Mouse (Mus musculus) erythroblast, embryonic 14.5 days (primary cell): Measurements from ENCODE around the gene Hs1bp3. TPM values are rescaled to one million over a fixed set of nuclear protein-coding genes. Genes with fewer than 3 reads are reported as not detected.
A peak's percentile ranks its signal among the peaks of the same experiment; 100 is the strongest.

Experiments
- H3K27me3 ChIP-seq: 2 replicates; pipeline ENCODE4 v1.6.1; 2012; ENCODE audit warnings: inconsistent platforms; ENCODE audit not compliant: control insufficient read depth
- H3K36me3 ChIP-seq: 2 replicates; pipeline ENCODE4 v1.6.1; 2012; ENCODE audit warnings: mild to moderate bottlenecking, inconsistent platforms; ENCODE audit not compliant: control insufficient read depth
- H3K4me1 ChIP-seq: 2 replicates; pipeline ENCODE4 v1.6.1; 2012; ENCODE audit warnings: inconsistent platforms; ENCODE audit not compliant: control insufficient read depth
- H3K4me3 ChIP-seq: replicated peaks from 2 replicates; pipeline ENCODE3; 2012; ENCODE audit warnings: moderate library complexity, mild to moderate bottlenecking, inconsistent platforms
- H3K9me3 ChIP-seq: 2 replicates; pipeline ENCODE4 v1.6.1; 2012; ENCODE audit warnings: low read length, inconsistent platforms, mixed read lengths; ENCODE audit not compliant: control insufficient read depth
- GATA1 ChIP-seq: IDR thresholded peaks from 2 replicates; pipeline ENCODE4 v1.6.1; 2012; ENCODE audit warnings: low read length, inconsistent platforms, mixed read lengths
- TAL1 ChIP-seq: IDR thresholded peaks from 3 replicates; pipeline ENCODE4 v1.6.1; 2012; ENCODE audit warnings: low read length, inconsistent platforms, mixed read lengths
- polyA plus RNA-seq: library from polyadenylated mRNA; stranded (reverse); fragments of >175 nt; gene quantifications from 2 replicates; pipeline ENCODE4 v1.2.3, GENCODE M21; 2012

The Hs1bp3 gene
- 0.15 TPM in 1 of 2 replicates, not detected in the other for polyA plus RNA-seq

- Histone ChIP-seq H3K9me3 (no peaks in the 10 kb centered on the region; the same call in 1 of the 2 replicates), H3K4me1 (peaks cover 9% of the 10 kb centered on the region), H3K27me3 (peaks cover 25% of the 10 kb centered on the region)
Observed at GRCm38 (mm10) chr12:8313270-8313771, at the start of gene Hs1bp3. Hs1bp3 (plus strand) TSS chr12:8313432.

DNA sequence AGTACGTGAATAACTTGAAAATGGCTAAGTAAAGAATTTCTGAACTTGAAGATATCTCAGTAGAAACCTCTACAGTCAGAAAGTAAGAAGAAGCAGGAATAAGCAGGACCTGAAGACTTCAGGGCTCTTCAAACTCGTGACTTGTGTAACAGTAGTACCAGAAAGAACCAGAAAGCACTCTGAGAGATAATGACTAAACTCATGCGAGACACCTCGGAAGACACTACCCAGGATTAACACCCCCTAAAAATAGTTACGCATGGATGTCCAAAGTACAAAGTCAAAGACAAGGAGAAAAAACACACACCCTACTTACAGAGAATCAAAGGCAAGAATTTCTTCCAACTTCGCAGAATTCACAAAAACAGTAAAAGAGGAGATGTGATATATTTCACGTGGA lies 46.9 kb upstream of the Hs1bp3 start:
- Histone ChIP-seq H3K27me3 (no peaks in the 10 kb centered on the region), H3K4me3 (no peak overlapping the region), H3K4me1 (no peaks in the 10 kb centered on the region), H3K36me3 (peaks cover 5% of the 10 kb centered on the region), H3K9me3 (no peaks in the 10 kb centered on the region)
- TF ChIP-seq GATA1 (no peak), TAL1 (no peak)

More at GRCm38 (mm10) chr12:8313270-8313771, at the start of gene Hs1bp3:
- peaks cover 3% of the 10 kb centered on the region; the same call in 1 of the 2 replicates for H3K36me3 ChIP-seq
- TF ChIP-seq GATA1 (no peak), TAL1 (no peak)
- peak within 1 kb of the TSS; percentile 64 for H3K4me3 ChIP-seq

- TF ChIP-seq GATA1 (no peak), TAL1 (no peak)
- Histone ChIP-seq H3K9me3 (no peaks in the 10 kb centered on the region), H3K4me1 (peaks cover 6% of the 10 kb centered on the region), H3K4me3 (no peak overlapping the region), H3K27me3 (no peaks in the 10 kb centered on the region), H3K36me3 (peaks cover 5% of the 10 kb centered on the region)
Observed at GRCm38 (mm10) chr12:8269627-8270026, 43.6 kb upstream of the Hs1bp3 start.

DNA sequence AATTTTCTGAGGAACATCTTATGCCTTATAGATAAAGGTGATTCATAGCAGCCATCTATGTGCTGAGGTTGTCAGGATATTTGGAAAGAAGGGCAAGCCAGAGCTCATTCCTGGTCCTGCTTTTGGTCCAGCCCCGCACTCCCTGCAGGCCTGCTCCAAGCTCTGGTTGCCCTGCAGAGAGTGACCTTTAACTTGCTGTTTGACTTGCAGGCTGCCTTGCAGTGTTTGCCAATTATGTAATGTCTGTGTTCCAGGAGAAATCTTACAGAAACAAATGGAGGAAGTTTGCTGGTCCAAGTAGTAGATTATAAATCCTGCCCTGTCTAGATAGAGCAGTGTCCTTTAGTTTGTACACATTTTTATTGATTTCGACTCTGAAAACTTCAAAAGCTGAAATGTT lies 41.8 kb upstream of the Hs1bp3 start:
- Histone ChIP-seq H3K27me3 (no peaks in the 10 kb centered on the region), H3K4me3 (no peak overlapping the region), H3K36me3 (peaks cover 5% of the 10 kb centered on the region), H3K4me1 (peaks cover 6% of the 10 kb centered on the region), H3K9me3 (no peaks in the 10 kb centered on the region)
- TF ChIP-seq GATA1 (no peak), TAL1 (no peak)

- peaks cover 6% of the 10 kb centered on the region for H3K4me1 ChIP-seq
- peaks cover 10% of the 10 kb centered on the region for H3K36me3 ChIP-seq
- H3K4me3 ChIP-seq = no peak overlapping the region
- TF ChIP-seq TAL1 (no peak), GATA1 (no peak)
- H3K9me3 ChIP-seq = no peaks in the 10 kb centered on the region
- H3K27me3 ChIP-seq = no peaks in the 10 kb centered on the region
Observed at GRCm38 (mm10) chr12:8273471-8274171, 39.6 kb upstream of the Hs1bp3 start.

GRCm38 (mm10) chr12:8275424-8275823 lies 37.8 kb upstream of the Hs1bp3 start:
- TF ChIP-seq GATA1 (no peak), TAL1 (no peak)
- H3K9me3 ChIP-seq = no peaks in the 10 kb centered on the region
- H3K4me3 ChIP-seq = no peak overlapping the region
- H3K27me3 ChIP-seq = no peaks in the 10 kb centered on the region
- H3K36me3 ChIP-seq = peaks cover 11% of the 10 kb centered on the region
- H3K4me1 ChIP-seq = peaks cover 6% of the 10 kb centered on the region

GRCm38 (mm10) chr12:8281225-8282017 lies 31.8 kb upstream of the Hs1bp3 start:
- Histone ChIP-seq H3K9me3 (no peaks in the 10 kb centered on the region), H3K4me3 (no peak overlapping the region), H3K27me3 (no peaks in the 10 kb centered on the region), H3K4me1 (no peaks in the 10 kb centered on the region), H3K36me3 (peaks cover 23% of the 10 kb centered on the region)
- TF ChIP-seq TAL1 = no peak
- TF ChIP-seq GATA1 = no peak

GRCm38 (mm10) chr12:8287970-8288369 lies 25.3 kb upstream of the Hs1bp3 start:
- Histone ChIP-seq H3K27me3 (no peaks in the 10 kb centered on the region), H3K9me3 (no peaks in the 10 kb centered on the region), H3K36me3 (peaks cover 7% of the 10 kb centered on the region), H3K4me3 (no peak overlapping the region), H3K4me1 (no peaks in the 10 kb centered on the region)
- TF ChIP-seq GATA1 (no peak), TAL1 (no peak)

- Histone ChIP-seq H3K4me1 (no peaks in the 10 kb centered on the region), H3K36me3 (peaks cover 4% of the 10 kb centered on the region), H3K27me3 (no peaks in the 10 kb centered on the region), H3K9me3 (no peaks in the 10 kb centered on the region), H3K4me3 (no peak overlapping the region)
- TF ChIP-seq TAL1 (no peak), GATA1 (no peak)
Observed at GRCm38 (mm10) chr12:8289099-8289498, 24.1 kb upstream of the Hs1bp3 start.
